Mouse (Mus musculus) neural tube, embryonic 12.5 days (tissue): ENCODE measurements around the gene Uba7. TPM values are rescaled to one million over a fixed set of nuclear protein-coding genes. Genes with fewer than 3 reads are reported as not detected.

Experiments
- ATAC-seq: fragments of 200-750 bp; cut with Nextera tagmentation; 2 replicates; pipeline ENCODE4 v1.8.0; 2017; ENCODE audit warnings: low read depth, mild to moderate bottlenecking, moderate TSS enrichment, moderate library complexity; ENCODE audit not compliant: low FRiP score
- H3K27ac ChIP-seq: fragments of 300-500 bp; sonication (generic); 2 replicates; pipeline ENCODE4 v1.5.1; 2016
- H3K27me3 ChIP-seq: fragments of 300-500 bp; sonication (generic); replicated peaks from 2 replicates; pipeline ENCODE4 v1.6.1; 2016; ENCODE audit warnings: mild to moderate bottlenecking
- H3K36me3 ChIP-seq: fragments of 300-500 bp; sonication (generic); 2 replicates; pipeline ENCODE4 v1.6.1; 2016; ENCODE audit warnings: mild to moderate bottlenecking
- H3K4me1 ChIP-seq: fragments of 300-500 bp; sonication (generic); 2 replicates; pipeline ENCODE4 v1.6.1; 2016
- H3K4me2 ChIP-seq: fragments of 300-500 bp; sonication (generic); replicated peaks from 2 replicates; pipeline ENCODE4 v1.6.1; 2016; ENCODE audit warnings: mild to moderate bottlenecking
- H3K4me3 ChIP-seq: fragments of 300-500 bp; sonication (generic); 2 replicates; pipeline ENCODE4 v1.5.1; 2016
- H3K9ac ChIP-seq: fragments of 300-500 bp; sonication (generic); 2 replicates; pipeline ENCODE4 v1.6.1; 2016; ENCODE audit warnings: mild to moderate bottlenecking
- H3K9me3 ChIP-seq: fragments of 300-500 bp; sonication (generic); 2 replicates; pipeline ENCODE4 v1.6.1; 2016; ENCODE audit warnings: mild to moderate bottlenecking
- WGBS: fragments of 180-500 bp; shearing (Covaris S2); methylation state at CpG from one replicate; pipeline ENCODE4 v1.1.7; 2016; 5-methylcytosine and 5-hydroxymethylcytosine counted together
- polyA plus RNA-seq: library from polyadenylated mRNA; unstranded; fragments of >200 nt; fragmentation: Nextera tagmentation; extraction: Ambion mirVana; gene quantifications from 2 replicates; pipeline ENCODE4 v1.2.1, GENCODE M21; 2016

Gene Uba7
- polyA plus RNA-seq, 1 experiment from 2014 or later, result 12.2 TPM

GRCm38 (mm10) chr9:107949184-107949921 is 26.0 kb upstream of the Uba7 start:
- H3K27me3 ChIP-seq, result no peaks in the 10 kb centered on the region
- H3K4me3 ChIP-seq, result no peak overlapping the region
- H3K4me1 ChIP-seq, result peaks cover 8% of the 10 kb centered on the region
- H3K9ac ChIP-seq, result no peak overlapping the region
- H3K36me3 ChIP-seq, result no peaks in the 10 kb centered on the region
- WGBS, result 86% methylated on average over 13 of the region's 13 CpGs
- H3K9me3 ChIP-seq, result no peaks in the 10 kb centered on the region
- no peak overlapping the region for H3K4me2 ChIP-seq
- ATAC-seq, result no peak
- no peak overlapping the region for H3K27ac ChIP-seq

- peak within 1 kb of the TSS; percentile 60 for H3K9ac ChIP-seq
- H3K27ac ChIP-seq, result peak within 1 kb of the TSS; percentile 71; the same call in 1 of the 2 replicates
- peaks cover 8% of the 10 kb centered on the region for H3K4me1 ChIP-seq
- ATAC-seq, result no peak
- H3K27me3 ChIP-seq, result no peaks in the 10 kb centered on the region
- no peaks in the 10 kb centered on the region for H3K9me3 ChIP-seq
- H3K4me3 ChIP-seq, result peak within 1 kb of the TSS; percentile 49
- WGBS, result 91% methylated on average over 10 of the region's 10 CpGs
- H3K4me2 ChIP-seq, result peak within 1 kb of the TSS; percentile 84
- no peaks in the 10 kb centered on the region for H3K36me3 ChIP-seq
These were observed 25.4 kb upstream of the Uba7 start, which contains the start of gene Traip for GRCm38 (mm10) chr9:107949922-107950235. Gene Traip, plus strand, starts transcription at chr9:107950136.

- peak; percentile 97 for ATAC-seq
- H3K4me1 ChIP-seq, result peaks cover 8% of the 10 kb centered on the region
- peak overlapping the region; percentile 60 for H3K9ac ChIP-seq
- peak overlapping the region; percentile 84 for H3K4me2 ChIP-seq
- H3K36me3 ChIP-seq, result 0 out of 2 replicates have a peak, but pooled peaks cover 2% of the 10 kb centered on the region
- no peaks in the 10 kb centered on the region for H3K27me3 ChIP-seq
- peak overlapping the region; percentile 49 for H3K4me3 ChIP-seq
- H3K9me3 ChIP-seq, result no peaks in the 10 kb centered on the region
- 12% methylated on average over 45 of the region's 45 CpGs for WGBS
- peak overlapping the region; percentile 71; the same call in 1 of the 2 replicates for H3K27ac ChIP-seq
These were observed 24.6 kb upstream of the Uba7 start for GRCm38 (mm10) chr9:107950460-107951355.

GRCm38 (mm10) chr9:107955613-107956289 is 19.6 kb upstream of the Uba7 start:
- H3K4me2 ChIP-seq, result no peak overlapping the region
- H3K9ac ChIP-seq, result no peak overlapping the region
- peaks cover 8% of the 10 kb centered on the region for H3K4me1 ChIP-seq
- no peak overlapping the region for H3K4me3 ChIP-seq
- WGBS, result 82% methylated on average over 6 of the region's 6 CpGs
- H3K36me3 ChIP-seq, result peaks cover 26% of the 10 kb centered on the region
- no peaks in the 10 kb centered on the region for H3K27me3 ChIP-seq
- H3K9me3 ChIP-seq, result no peaks in the 10 kb centered on the region
- H3K27ac ChIP-seq, result no peak overlapping the region
- no peak for ATAC-seq

- peaks cover 6% of the 10 kb centered on the region for H3K4me1 ChIP-seq
- H3K27me3 ChIP-seq, result no peaks in the 10 kb centered on the region
- H3K9ac ChIP-seq, result no peak overlapping the region
- 32% methylated on average over 6 of the region's 6 CpGs for WGBS
- peaks cover 35% of the 10 kb centered on the region for H3K36me3 ChIP-seq
- H3K4me2 ChIP-seq, result no peak overlapping the region
- no peak for ATAC-seq
- H3K27ac ChIP-seq, result no peak overlapping the region
- H3K9me3 ChIP-seq, result no peaks in the 10 kb centered on the region
- no peak overlapping the region for H3K4me3 ChIP-seq
These were observed 18.2 kb upstream of the Uba7 start for GRCm38 (mm10) chr9:107957141-107957540.

- H3K27ac ChIP-seq, result no peak overlapping the region
- no peaks in the 10 kb centered on the region for H3K9me3 ChIP-seq
- H3K9ac ChIP-seq, result no peak overlapping the region
- peaks cover 35% of the 10 kb centered on the region for H3K36me3 ChIP-seq
- no peak overlapping the region for H3K4me2 ChIP-seq
- peaks cover 6% of the 10 kb centered on the region for H3K4me1 ChIP-seq
- no peak overlapping the region for H3K4me3 ChIP-seq
- no peaks in the 10 kb centered on the region for H3K27me3 ChIP-seq
- 47% methylated on average over 6 of the region's 6 CpGs for WGBS
- ATAC-seq, result no peak
These were observed 15.4 kb upstream of the Uba7 start for GRCm38 (mm10) chr9:107959896-107960295.

GRCm38 (mm10) chr9:107960928-107961327 is 14.4 kb upstream of the Uba7 start:
- 85% methylated on average over 4 of the region's 4 CpGs for WGBS
- ATAC-seq, result no peak
- Histone ChIP-seq H3K4me1 (peaks cover 6% of the 10 kb centered on the region), H3K27ac (no peak overlapping the region), H3K9me3 (no peaks in the 10 kb centered on the region), H3K27me3 (no peaks in the 10 kb centered on the region), H3K9ac (no peak overlapping the region), H3K4me2 (no peak overlapping the region), H3K4me3 (no peak overlapping the region), H3K36me3 (peaks cover 31% of the 10 kb centered on the region)

- H3K4me3 ChIP-seq, result no peak overlapping the region
- no peak overlapping the region for H3K9ac ChIP-seq
- H3K9me3 ChIP-seq, result no peaks in the 10 kb centered on the region
- H3K27me3 ChIP-seq, result no peaks in the 10 kb centered on the region
- peaks cover 6% of the 10 kb centered on the region for H3K4me1 ChIP-seq
- H3K27ac ChIP-seq, result no peak overlapping the region
- peaks cover 29% of the 10 kb centered on the region for H3K36me3 ChIP-seq
- WGBS, result 78% methylated on average over 10 of the region's 10 CpGs
- no peak overlapping the region for H3K4me2 ChIP-seq
- ATAC-seq, result no peak
These were observed 13.9 kb upstream of the Uba7 start for GRCm38 (mm10) chr9:107961351-107961762.

- Histone ChIP-seq H3K27ac (no peak overlapping the region), H3K4me2 (no peak overlapping the region), H3K36me3 (peaks cover 29% of the 10 kb centered on the region), H3K9me3 (no peaks in the 10 kb centered on the region), H3K4me3 (no peak overlapping the region), H3K9ac (no peak overlapping the region; the same call in 1 of the 2 replicates), H3K27me3 (no peaks in the 10 kb centered on the region), H3K4me1 (peaks cover 6% of the 10 kb centered on the region)
- no peak for ATAC-seq
- WGBS, result 62% methylated on average over 5 of the region's 5 CpGs
These were observed 13.4 kb upstream of the Uba7 start for GRCm38 (mm10) chr9:107961881-107962280.

- no peak overlapping the region for H3K27ac ChIP-seq
- H3K27me3 ChIP-seq, result no peaks in the 10 kb centered on the region
- H3K4me3 ChIP-seq, result no peak overlapping the region
- peaks cover 24% of the 10 kb centered on the region for H3K36me3 ChIP-seq
- peaks cover 6% of the 10 kb centered on the region for H3K4me1 ChIP-seq
- H3K4me2 ChIP-seq, result no peak overlapping the region
- WGBS, result 93% methylated on average over 9 of the region's 9 CpGs
- ATAC-seq, result no peak
- H3K9ac ChIP-seq, result no peak overlapping the region
- H3K9me3 ChIP-seq, result no peaks in the 10 kb centered on the region
These were observed 12.4 kb upstream of the Uba7 start for GRCm38 (mm10) chr9:107962916-107963315.

GRCm38 (mm10) chr9:107963700-107964099 is 11.6 kb upstream of the Uba7 start:
- Histone ChIP-seq H3K9ac (no peak overlapping the region), H3K4me1 (peaks cover 6% of the 10 kb centered on the region), H3K27ac (no peak overlapping the region), H3K9me3 (no peaks in the 10 kb centered on the region), H3K4me3 (no peak overlapping the region), H3K27me3 (no peaks in the 10 kb centered on the region), H3K36me3 (peaks cover 24% of the 10 kb centered on the region), H3K4me2 (no peak overlapping the region)
- WGBS, result 29% methylated on average over 5 of the region's 5 CpGs
- ATAC-seq, result peak; percentile 50; the same call in 1 of the 2 replicates

- ATAC-seq, result no peak
- H3K4me2 ChIP-seq, result no peak overlapping the region
- H3K9me3 ChIP-seq, result no peaks in the 10 kb centered on the region
- WGBS, result 95% methylated on average over 9 of the region's 9 CpGs
- no peaks in the 10 kb centered on the region for H3K27me3 ChIP-seq
- peaks cover 24% of the 10 kb centered on the region for H3K36me3 ChIP-seq
- H3K4me3 ChIP-seq, result no peak overlapping the region
- H3K9ac ChIP-seq, result no peak overlapping the region
- peaks cover 6% of the 10 kb centered on the region for H3K4me1 ChIP-seq
- H3K27ac ChIP-seq, result no peak overlapping the region
These were observed 10.6 kb upstream of the Uba7 start for GRCm38 (mm10) chr9:107964681-107965080.
